Comparison of ENCODE assay signal across 13 mouse cellular contexts in genomic region chr5:28238152-28238551, GRCm38 (mm10). TPM values are rescaled to one million over a fixed set of nuclear protein-coding genes. Genes with fewer than 3 reads are reported as not detected.
DNase-seq lines count a peak whose midpoint lies in the region; ATAC-seq and TF ChIP-seq lines count a peak whose summit lies in the region.
"Had no signal": no experiment of that assay in that cellular context is flagged by ENCODE, and none has a peak within 500 bp of the region (broad histone marks: within the 10 kb centered on the region; RNA-seq: fewer than 3 reads in every experiment).

No protein-coding gene starts in this region.

- H3K9me3 ChIP-seq in kidney, postnatal 0 days (replicated peaks; ENCODE audit: low read length) = no peaks in the 10 kb centered on the region
- no peaks in the 10 kb centered on the region for H3K9me3 ChIP-seq in kidney, embryonic 16.5 days (ENCODE audit: low read length)
- H3K9me3 ChIP-seq in midbrain, embryonic 12.5 days = no peaks in the 10 kb centered on the region
- H3K9me3 ChIP-seq: embryonic facial prominence, embryonic 13.5 days; megakaryocyte, embryonic 14.5 days had no signal

- no peak overlapping the region for H3K27ac ChIP-seq in kidney, postnatal 0 days
- no peak overlapping the region for H3K27ac ChIP-seq in kidney, embryonic 16.5 days (ENCODE audit: low read length)
- H3K27ac ChIP-seq in midbrain, embryonic 12.5 days (replicated peaks) = no peak overlapping the region
- H3K27ac ChIP-seq: embryonic facial prominence, embryonic 13.5 days had no signal

- H3K36me3 ChIP-seq in kidney, postnatal 0 days (ENCODE audit: insufficient read depth, low read length) = no peaks in the 10 kb centered on the region
- no peaks in the 10 kb centered on the region for H3K36me3 ChIP-seq in kidney, embryonic 16.5 days (ENCODE audit: insufficient read depth, low read length)
- no peaks in the 10 kb centered on the region for H3K36me3 ChIP-seq in midbrain, embryonic 12.5 days
- H3K36me3 ChIP-seq: embryonic facial prominence, embryonic 13.5 days had no signal

- no peak overlapping the region for H3K4me3 ChIP-seq in kidney, postnatal 0 days (replicated peaks; ENCODE audit: low read depth, low read length)
- no peak overlapping the region for H3K4me3 ChIP-seq in kidney, embryonic 16.5 days (ENCODE audit: low read length)
- no peak overlapping the region; the same call in 1 of the 2 replicates for H3K4me3 ChIP-seq in midbrain, embryonic 12.5 days
- H3K4me3 ChIP-seq: embryonic facial prominence, embryonic 13.5 days; megakaryocyte, embryonic 14.5 days had no signal

- H3K4me2 ChIP-seq in kidney, postnatal 0 days (ENCODE audit: low read length) = no peak overlapping the region
- H3K4me2 ChIP-seq in kidney, embryonic 16.5 days (replicated peaks; ENCODE audit: low read depth, low read length) = no peak overlapping the region
- H3K4me2 ChIP-seq in midbrain, embryonic 12.5 days (replicated peaks) = 0 out of 2 replicates have a peak overlapping the region, but pooled peaks have one; percentile 35
- H3K4me2 ChIP-seq: embryonic facial prominence, embryonic 13.5 days had no signal

- DNase-seq in kidney, postnatal 0 days (ENCODE audit: low spot score) = peak; percentile 32
- DNase-seq in ZHBTc4 (ENCODE audit: low read depth, low spot score) = peak; percentile 74
- peak; percentile 60 for DNase-seq in embryo, embryonic 11 days
- no peak for DNase-seq in B cell, adult 2 months
- DNase-seq in right cerebral cortex, adult 18-20 months = no peak
- DNase-seq in heart, adult 8-10 months (ENCODE audit: low spot score) = no peak
- DNase-seq: adrenal gland, adult 8-10 months; heart, adult 18-20 months had no signal

- H3K9ac ChIP-seq in kidney, postnatal 0 days (ENCODE audit: low read depth, low read length) = no peak overlapping the region
- H3K9ac ChIP-seq in kidney, embryonic 16.5 days (replicated peaks; ENCODE audit: low read length) = no peak overlapping the region
- H3K9ac ChIP-seq in midbrain, embryonic 12.5 days (replicated peaks) = no peak overlapping the region
- H3K9ac ChIP-seq: embryonic facial prominence, embryonic 13.5 days had no signal

- TF ChIP-seq CTCF in kidney, postnatal 0 days (IDR thresholded peaks at IDR 0.05; ENCODE audit: low read depth) = peak; percentile 45

- ATAC-seq in kidney, postnatal 0 days (replicated peaks; ENCODE audit: low FRiP score, low read depth) = no peak
- ATAC-seq in kidney, embryonic 16.5 days (ENCODE audit: low FRiP score, low TSS enrichment) = no peak
- peak; percentile 63; the same call in 1 of the 2 replicates for ATAC-seq in midbrain, embryonic 12.5 days (ENCODE audit: low FRiP score, low read depth)

- no peaks in the 10 kb centered on the region for H3K4me1 ChIP-seq in kidney, postnatal 0 days (replicated peaks; ENCODE audit: insufficient read depth, low read length)
- no peaks in the 10 kb centered on the region for H3K4me1 ChIP-seq in kidney, embryonic 16.5 days (ENCODE audit: insufficient read depth, low read length)
- peaks cover 21% of the 10 kb centered on the region for H3K4me1 ChIP-seq in midbrain, embryonic 12.5 days

- 24% methylated on average over 4 of the region's 4 CpGs for WGBS in kidney, postnatal 0 days
- 18% methylated on average over 4 of the region's 4 CpGs for WGBS in kidney, embryonic 16.5 days
- 3% methylated on average over 4 of the region's 4 CpGs for WGBS in midbrain, embryonic 12.5 days

- H3K27me3 ChIP-seq in kidney, postnatal 0 days (ENCODE audit: insufficient read depth, low read length) = no peaks in the 10 kb centered on the region
- no peaks in the 10 kb centered on the region for H3K27me3 ChIP-seq in kidney, embryonic 16.5 days (ENCODE audit: insufficient read depth, low read length)
- H3K27me3 ChIP-seq in midbrain, embryonic 12.5 days = peaks cover 20% of the 10 kb centered on the region

RNA-seq across cellular contexts. Expression of gene Cnpy1, which starts 7.5 kb away (rescaled TPM):
- polyA plus RNA-seq in kidney, postnatal 0 days (2015; fragmentation: Nextera tagmentation; extraction: Ambion mirVana) = 0.08 and 0.10 TPM in 2 replicates
- polyA plus RNA-seq in kidney, embryonic 16.5 days (2015; fragmentation: Nextera tagmentation; extraction: Ambion mirVana) = 0.12 and 0.15 TPM in 2 replicates
- 96.7 and 148 TPM in 2 replicates for polyA plus RNA-seq in midbrain, embryonic 12.5 days (2016; fragmentation: Nextera tagmentation; extraction: Ambion mirVana)
- not detected for total RNA-seq in heart, adult 8-10 months (2022)
- total RNA-seq: adrenal gland, adult 8-10 months; heart, adult 18-20 months; left cerebral cortex, postnatal 36 days had no signal

Comparison
In these comparisons a context has a peak if more than half of its experiments do, and no peak if none do; other contexts are left out.
1. DNase-seq: peak in kidney, postnatal 0 days (single experiment), ZHBTc4 (single experiment) and embryo, embryonic 11 days (single experiment); none in B cell, adult 2 months (0 of 2), right cerebral cortex, adult 18-20 months (single experiment) and heart, adult 8-10 months (single experiment).
2. RNA of gene Cnpy1, which starts 7.5 kb away (polyA plus RNA-seq): 96.7 to 148 TPM in midbrain, embryonic 12.5 days; 0.12 to 0.15 TPM in kidney, embryonic 16.5 days and 0.08 to 0.10 TPM in kidney, postnatal 0 days; every median in the first group is over 10 times any median in the second.